Mouse (Mus musculus): ENCODE results near the gene Olfr406.

Olfr406 gene

GRCm38 (mm10) chr11:74259508-74259907, at the start of gene Olfr406:
Gene Olfr406, plus strand, starts transcription at chr11:74259808.
- DNase-seq: no peak

DNA sequence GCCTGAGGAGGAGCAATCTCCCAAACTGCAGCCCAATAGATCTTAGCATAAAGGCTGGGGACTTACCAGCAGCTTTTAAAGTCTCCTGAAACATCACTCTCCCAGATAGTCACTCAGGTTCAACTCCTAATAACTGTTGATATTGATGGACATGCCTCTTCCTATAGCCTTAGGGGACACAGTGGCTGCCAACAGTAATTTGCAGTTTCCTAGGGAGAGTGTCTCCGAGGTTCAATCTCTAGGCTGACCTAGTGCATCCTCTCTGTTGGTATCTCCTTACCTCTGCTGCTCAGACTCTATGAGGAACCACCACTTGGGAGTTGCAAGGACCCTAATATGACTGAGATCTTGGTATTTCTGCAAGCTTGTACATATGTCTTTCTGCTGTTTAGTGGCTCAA, 48.3 kb upstream of the Olfr406 start, which contains the start of gene Olfr43:
Gene Olfr43, minus strand, starts transcription at position 101 of the 400 bp plus-strand sequence.
- DNase-seq: no peak

DNA sequence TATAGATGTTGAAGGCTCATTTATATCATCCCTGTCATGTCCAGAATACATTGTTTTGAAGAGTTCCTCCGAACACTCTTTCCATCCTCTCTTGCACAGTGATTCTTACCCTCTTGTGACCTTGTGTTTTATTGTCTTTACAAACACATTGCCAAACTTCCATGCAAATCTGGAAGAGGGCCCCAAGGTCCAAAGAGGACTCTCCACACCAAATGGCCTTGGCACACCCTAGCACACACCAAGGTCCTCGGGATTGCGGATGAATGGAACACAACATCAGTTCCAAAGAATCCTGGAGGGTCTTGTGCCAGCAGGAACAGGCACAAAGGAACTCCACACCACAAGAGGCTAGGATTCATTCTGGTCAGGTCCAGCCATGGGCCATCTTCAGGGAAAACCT, 18.4 kb upstream of the Olfr406 start:
- DNase-seq: no peak

GRCm38 (mm10) chr11:74283436-74283835, 23.8 kb downstream of the Olfr406 start, which contains the start of gene Olfr59:
Gene Olfr59, plus strand, starts transcription at chr11:74283736.
- DNase-seq: no peak

DNA sequence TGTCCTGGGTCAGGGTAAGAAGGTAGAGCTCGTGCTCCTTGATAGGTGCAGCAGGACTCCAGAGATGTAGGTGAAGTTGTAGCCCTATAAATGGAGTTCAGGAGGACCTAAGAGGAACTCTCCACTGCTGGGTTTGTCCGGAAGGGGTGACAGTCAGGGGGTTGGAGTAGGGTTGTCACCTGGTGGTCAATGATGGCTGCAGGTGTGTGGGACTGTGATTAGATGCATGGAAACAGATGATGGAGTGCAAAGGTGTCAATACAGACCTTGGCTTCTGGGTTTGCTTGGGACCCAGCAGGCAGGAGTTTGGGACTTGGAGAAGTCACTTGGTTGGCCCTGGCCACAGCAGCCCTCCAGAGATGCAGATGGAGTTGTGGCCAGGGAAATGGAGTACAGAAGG, 27.6 kb downstream of the Olfr406 start:
- no peak for DNase-seq

All from thymus, postnatal 25 days (tissue).